Mouse (Mus musculus): ENCODE measurements around the gene Rab23. TPM values are rescaled to one million over a fixed set of nuclear protein-coding genes. Genes with fewer than 3 reads are reported as not detected.

The Rab23 gene
- 25.9 and 28.3 TPM in 2 replicates for polyA plus RNA-seq (2015; fragmentation: Nextera tagmentation; extraction: Ambion mirVana)

- H3K4me2 ChIP-seq = peak within 1 kb of the TSS; percentile 62
- WGBS = under 1% methylated on average over 38 of the region's 54 CpGs
- peak; percentile 97 for ATAC-seq (ENCODE audit: low FRiP score)
These were observed at the start of gene Rab23 for GRCm38 (mm10) chr1:33719733-33720225. Gene Rab23 (plus strand): TSS chr1:33719887.

GRCm38 (mm10) chr1:33670164-33670616 lies 49.5 kb upstream of the Rab23 start:
- Histone ChIP-seq H3K27me3 (no peaks in the 10 kb centered on the region), H3K27ac (peak overlapping the region; percentile 96), H3K4me1 (replicated peaks) (peaks cover 8% of the 10 kb centered on the region), H3K4me3 (peak overlapping the region; percentile 75), H3K9me3 (no peaks in the 10 kb centered on the region), H3K4me2 (peak overlapping the region; percentile 77), H3K36me3 (peaks cover 10% of the 10 kb centered on the region), H3K9ac (peak overlapping the region; percentile 85)
- ATAC-seq (ENCODE audit: low FRiP score) = peak; percentile 78
- under 1% methylated on average over 37 of the region's 37 CpGs for WGBS

More at GRCm38 (mm10) chr1:33719733-33720225, at the start of gene Rab23:
- Histone ChIP-seq H3K4me1 (replicated peaks) (peaks cover 18% of the 10 kb centered on the region), H3K27ac (peak within 1 kb of the TSS; percentile 95), H3K4me3 (peak within 1 kb of the TSS; percentile 80), H3K9me3 (no peaks in the 10 kb centered on the region), H3K27me3 (no peaks in the 10 kb centered on the region), H3K36me3 (peaks cover 26% of the 10 kb centered on the region), H3K9ac (peak within 1 kb of the TSS; percentile 92)

GRCm38 (mm10) chr1:33671441-33671840 lies 48.2 kb upstream of the Rab23 start:
- no peak for ATAC-seq (ENCODE audit: low FRiP score)
- peaks cover 8% of the 10 kb centered on the region for H3K4me1 ChIP-seq (replicated peaks)
- WGBS = 78% methylated on average over 5 of the region's 5 CpGs
- no peak overlapping the region for H3K9ac ChIP-seq
- no peak overlapping the region for H3K4me2 ChIP-seq
- H3K9me3 ChIP-seq = no peaks in the 10 kb centered on the region
- H3K36me3 ChIP-seq = peaks cover 3% of the 10 kb centered on the region
- H3K27me3 ChIP-seq = no peaks in the 10 kb centered on the region
- H3K4me3 ChIP-seq = no peak overlapping the region
- H3K27ac ChIP-seq = no peak overlapping the region

GRCm38 (mm10) chr1:33672083-33672482 lies 47.6 kb upstream of the Rab23 start:
- ATAC-seq (ENCODE audit: low FRiP score) = no peak
- Histone ChIP-seq H3K9ac (no peak overlapping the region), H3K4me2 (no peak overlapping the region), H3K4me3 (no peak overlapping the region), H3K27ac (no peak overlapping the region), H3K4me1 (replicated peaks) (peaks cover 8% of the 10 kb centered on the region), H3K9me3 (no peaks in the 10 kb centered on the region), H3K36me3 (no peaks in the 10 kb centered on the region), H3K27me3 (no peaks in the 10 kb centered on the region)
- 66% methylated on average over 3 of the region's 3 CpGs for WGBS

- ATAC-seq (ENCODE audit: low FRiP score) = no peak
- Histone ChIP-seq H3K9me3 (no peaks in the 10 kb centered on the region), H3K4me3 (no peak overlapping the region), H3K4me1 (replicated peaks) (peaks cover 8% of the 10 kb centered on the region), H3K36me3 (no peaks in the 10 kb centered on the region), H3K9ac (no peak overlapping the region), H3K27ac (no peak overlapping the region), H3K27me3 (no peaks in the 10 kb centered on the region), H3K4me2 (no peak overlapping the region)
- 24% methylated on average over 3 of the region's 3 CpGs for WGBS
These were observed 47.2 kb upstream of the Rab23 start for GRCm38 (mm10) chr1:33672514-33672913.

- Histone ChIP-seq H3K27ac (no peak overlapping the region), H3K4me2 (no peak overlapping the region), H3K4me3 (no peak overlapping the region), H3K27me3 (no peaks in the 10 kb centered on the region), H3K36me3 (no peaks in the 10 kb centered on the region), H3K4me1 (replicated peaks) (peaks cover 8% of the 10 kb centered on the region), H3K9me3 (no peaks in the 10 kb centered on the region), H3K9ac (no peak overlapping the region)
- no peak for ATAC-seq (ENCODE audit: low FRiP score)
- 80% methylated on average over 17 of the region's 17 CpGs for WGBS
These were observed 46.3 kb upstream of the Rab23 start for GRCm38 (mm10) chr1:33673158-33673960.

GRCm38 (mm10) chr1:33680435-33680834 lies 39.3 kb upstream of the Rab23 start:
- H3K27me3 ChIP-seq = no peaks in the 10 kb centered on the region
- H3K27ac ChIP-seq = no peak overlapping the region
- no peaks in the 10 kb centered on the region for H3K36me3 ChIP-seq
- ATAC-seq (ENCODE audit: low FRiP score) = no peak
- H3K4me3 ChIP-seq = no peak overlapping the region
- WGBS = 41% methylated on average over 3 of the region's 4 CpGs
- H3K9ac ChIP-seq = no peak overlapping the region
- H3K9me3 ChIP-seq = no peaks in the 10 kb centered on the region
- H3K4me2 ChIP-seq = no peak overlapping the region
- no peaks in the 10 kb centered on the region for H3K4me1 ChIP-seq (replicated peaks)

- no peak overlapping the region for H3K27ac ChIP-seq
- no peaks in the 10 kb centered on the region for H3K36me3 ChIP-seq
- WGBS = 88% methylated on average over 7 of the region's 7 CpGs
- H3K4me1 ChIP-seq (replicated peaks) = no peaks in the 10 kb centered on the region
- no peak for ATAC-seq (ENCODE audit: low FRiP score)
- no peaks in the 10 kb centered on the region for H3K27me3 ChIP-seq
- no peak overlapping the region for H3K9ac ChIP-seq
- no peak overlapping the region for H3K4me2 ChIP-seq
- 0 out of 2 replicates have a peak, but pooled peaks cover 4% of the 10 kb centered on the region for H3K9me3 ChIP-seq
- no peak overlapping the region for H3K4me3 ChIP-seq
These were observed 38.8 kb upstream of the Rab23 start for GRCm38 (mm10) chr1:33680890-33681289.

GRCm38 (mm10) chr1:33684459-33684858 lies 35.2 kb upstream of the Rab23 start:
- Histone ChIP-seq H3K9ac (no peak overlapping the region), H3K4me1 (replicated peaks) (no peaks in the 10 kb centered on the region), H3K4me3 (no peak overlapping the region), H3K4me2 (no peak overlapping the region), H3K27ac (no peak overlapping the region), H3K27me3 (no peaks in the 10 kb centered on the region), H3K9me3 (0 out of 2 replicates have a peak, but pooled peaks cover 4% of the 10 kb centered on the region), H3K36me3 (no peaks in the 10 kb centered on the region)
- WGBS = 74% methylated on average over 8 of the region's 8 CpGs
- ATAC-seq (ENCODE audit: low FRiP score) = no peak

GRCm38 (mm10) chr1:33688810-33689209 lies 30.9 kb upstream of the Rab23 start:
- no peak overlapping the region for H3K4me2 ChIP-seq
- no peak overlapping the region for H3K9ac ChIP-seq
- 78% methylated on average over 2 of the region's 2 CpGs for WGBS
- no peaks in the 10 kb centered on the region for H3K27me3 ChIP-seq
- H3K4me1 ChIP-seq (replicated peaks) = no peaks in the 10 kb centered on the region
- no peak for ATAC-seq (ENCODE audit: low FRiP score)
- no peaks in the 10 kb centered on the region for H3K36me3 ChIP-seq
- no peak overlapping the region for H3K4me3 ChIP-seq
- 0 out of 2 replicates have a peak, but pooled peaks cover 4% of the 10 kb centered on the region for H3K9me3 ChIP-seq
- no peak overlapping the region for H3K27ac ChIP-seq

GRCm38 (mm10) chr1:33689446-33690086 lies 30.1 kb upstream of the Rab23 start:
- ATAC-seq (ENCODE audit: low FRiP score) = no peak
- H3K27ac ChIP-seq = no peak overlapping the region
- WGBS = 90% methylated on average over 8 of the region's 8 CpGs
- no peak overlapping the region for H3K4me3 ChIP-seq
- no peaks in the 10 kb centered on the region for H3K4me1 ChIP-seq (replicated peaks)
- H3K9ac ChIP-seq = no peak overlapping the region
- H3K27me3 ChIP-seq = no peaks in the 10 kb centered on the region
- H3K36me3 ChIP-seq = no peaks in the 10 kb centered on the region
- H3K4me2 ChIP-seq = no peak overlapping the region
- H3K9me3 ChIP-seq = 0 out of 2 replicates have a peak, but pooled peaks cover 4% of the 10 kb centered on the region

GRCm38 (mm10) chr1:33690087-33690448 lies 29.6 kb upstream of the Rab23 start:
- H3K9me3 ChIP-seq = 0 out of 2 replicates have a peak, but pooled peaks cover 4% of the 10 kb centered on the region
- no peaks in the 10 kb centered on the region for H3K4me1 ChIP-seq (replicated peaks)
- H3K27ac ChIP-seq = no peak overlapping the region
- WGBS = 46% methylated on average over 4 of the region's 4 CpGs
- H3K9ac ChIP-seq = no peak overlapping the region
- no peak for ATAC-seq (ENCODE audit: low FRiP score)
- no peaks in the 10 kb centered on the region for H3K27me3 ChIP-seq
- no peaks in the 10 kb centered on the region for H3K36me3 ChIP-seq
- no peak overlapping the region for H3K4me2 ChIP-seq
- no peak overlapping the region for H3K4me3 ChIP-seq

Data from hindbrain, embryonic 13.5 days (tissue).